Mouse (Mus musculus): Measurements from ENCODE around the gene Eif4g3.
"Not testable (repeated sequence)": the region's sequence is repeated elsewhere in the genome, so short reads cannot be mapped to it uniquely, and the experiment has no call there.

Eif4g3 gene

DNA sequence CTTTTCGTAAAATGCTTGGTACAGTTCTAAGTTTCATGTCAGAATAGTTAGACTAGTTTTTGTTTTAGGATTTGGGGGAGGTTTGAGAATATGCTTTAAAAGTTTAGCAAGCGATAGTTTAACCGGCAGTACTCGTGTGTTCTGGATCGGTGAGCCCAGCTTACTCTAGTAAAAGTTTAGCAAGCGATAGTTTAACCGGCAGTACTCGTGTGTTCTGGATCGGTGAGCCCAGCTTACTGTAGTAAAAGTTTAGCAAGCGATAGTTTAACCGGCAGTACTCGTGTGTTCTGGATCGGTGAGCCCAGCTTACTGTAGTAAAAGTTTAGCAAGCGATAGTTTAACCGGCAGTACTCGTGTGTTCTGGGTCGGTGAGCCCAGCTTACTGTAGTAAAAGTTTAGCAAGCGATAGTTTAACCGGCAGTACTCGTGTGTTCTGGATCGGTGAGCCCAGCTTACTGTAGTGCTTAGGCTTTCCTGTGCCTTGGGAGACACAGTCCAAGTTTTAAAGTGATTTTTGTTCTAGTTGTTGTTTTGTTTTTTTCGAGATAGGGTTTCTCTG lies 64.5 kb downstream of the Eif4g3 start:
- not testable (repeated sequence) for DNase-seq (ENCODE audit: low read depth in 2 of 2, low spot score in 2 of 2)

DNA sequence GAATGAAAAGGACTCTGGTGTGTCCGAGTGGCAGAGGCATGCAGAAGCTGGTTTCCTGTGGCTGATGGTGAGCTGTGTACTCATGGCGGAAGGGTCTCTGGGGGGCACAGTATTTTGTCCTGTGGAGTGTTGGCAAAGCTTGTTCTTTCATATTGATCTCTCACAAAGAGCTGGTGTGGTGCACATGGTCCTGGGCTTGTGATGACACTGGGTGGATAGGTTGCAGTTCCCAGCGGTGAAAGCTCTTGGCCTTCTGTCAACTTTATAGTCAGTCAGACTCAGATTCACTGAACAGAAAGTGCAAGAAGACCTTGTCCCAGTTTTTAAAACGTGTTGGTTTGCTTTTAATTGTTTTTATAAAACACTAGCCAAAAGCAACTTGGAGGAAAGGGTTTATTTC lies 68.3 kb downstream of the Eif4g3 start:
- no peak for DNase-seq (ENCODE audit: low read depth in 2 of 2, low spot score in 2 of 2)

DNA sequence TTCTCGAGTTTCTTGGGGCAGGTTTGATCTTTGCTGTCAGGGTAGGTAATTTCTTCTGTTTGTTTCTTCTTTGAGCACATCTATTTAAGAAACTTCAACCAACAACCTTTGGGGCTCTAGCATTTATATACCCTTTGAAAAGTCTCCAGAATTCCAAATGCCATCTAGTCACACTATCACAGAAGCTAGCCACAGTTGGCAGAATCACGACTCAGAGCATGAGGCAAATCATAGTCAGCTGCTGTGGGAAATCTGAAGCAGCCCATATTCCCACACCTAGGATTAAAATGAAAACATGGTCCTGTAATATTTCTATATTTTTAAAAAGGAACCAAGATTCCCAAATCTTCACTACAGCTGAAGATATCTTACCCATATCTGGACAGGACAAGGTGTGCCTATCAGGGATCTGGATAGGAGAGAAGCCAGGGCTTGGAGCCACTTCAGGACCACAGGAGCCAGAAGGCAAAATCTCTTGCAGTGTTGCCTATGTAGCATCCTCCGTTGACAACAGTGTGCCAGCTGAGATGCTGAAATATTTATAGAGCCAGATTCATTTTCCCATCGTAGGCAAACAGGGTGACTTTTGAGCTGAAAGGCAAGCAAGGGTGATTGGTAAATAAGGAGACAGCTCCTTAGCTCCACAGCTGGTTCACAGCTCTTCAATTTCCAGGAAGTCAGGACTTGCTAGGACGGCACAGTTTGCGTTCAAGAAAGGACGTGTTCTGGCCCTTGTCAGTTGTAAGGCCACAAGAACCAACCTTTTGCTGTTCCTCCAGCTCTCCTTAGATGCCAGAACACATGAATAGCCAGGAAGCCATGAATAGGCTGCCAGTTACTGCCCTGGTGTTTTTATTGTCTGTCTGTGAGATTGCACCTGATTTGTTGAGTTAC lies 70.8 kb downstream of the Eif4g3 start:
- no peak for DNase-seq (ENCODE audit: low read depth in 2 of 2, low spot score in 2 of 2)

DNA sequence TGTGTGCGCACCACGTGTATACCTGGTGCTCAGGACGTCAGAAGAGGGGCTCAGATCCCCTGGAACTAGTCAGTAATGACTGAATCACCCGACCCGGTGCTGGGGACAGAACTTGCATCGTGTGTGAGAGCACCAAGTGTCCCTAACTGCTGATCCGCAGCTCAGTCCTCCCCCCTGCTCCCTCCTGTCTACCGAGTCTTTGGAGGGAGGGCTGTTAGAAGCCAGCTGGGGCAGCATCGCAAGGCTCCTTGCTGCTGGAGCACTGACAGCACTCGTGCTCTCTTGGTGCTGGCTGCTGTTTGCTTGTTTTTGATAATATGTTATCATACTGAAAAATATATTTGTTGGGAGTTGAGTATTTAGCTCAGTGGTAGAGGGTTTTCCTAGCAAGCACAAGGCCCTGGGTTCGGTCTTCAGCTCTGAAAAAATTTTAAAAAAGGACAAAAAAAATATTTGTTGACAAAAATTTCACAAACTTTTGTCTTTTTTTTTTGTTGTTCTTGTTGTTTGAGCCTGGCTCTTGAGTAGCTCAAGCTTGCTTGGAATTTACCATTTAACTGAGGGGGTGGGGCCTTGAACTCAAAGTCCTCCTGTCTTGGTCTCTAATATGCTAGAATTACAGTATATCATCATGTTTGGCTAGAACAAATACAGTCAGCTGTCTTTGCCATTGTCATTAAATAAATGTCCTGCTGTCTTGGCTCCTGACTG lies 72.2 kb downstream of the Eif4g3 start:
- no peak for DNase-seq (ENCODE audit: low read depth in 2 of 2, low spot score in 2 of 2)

DNA sequence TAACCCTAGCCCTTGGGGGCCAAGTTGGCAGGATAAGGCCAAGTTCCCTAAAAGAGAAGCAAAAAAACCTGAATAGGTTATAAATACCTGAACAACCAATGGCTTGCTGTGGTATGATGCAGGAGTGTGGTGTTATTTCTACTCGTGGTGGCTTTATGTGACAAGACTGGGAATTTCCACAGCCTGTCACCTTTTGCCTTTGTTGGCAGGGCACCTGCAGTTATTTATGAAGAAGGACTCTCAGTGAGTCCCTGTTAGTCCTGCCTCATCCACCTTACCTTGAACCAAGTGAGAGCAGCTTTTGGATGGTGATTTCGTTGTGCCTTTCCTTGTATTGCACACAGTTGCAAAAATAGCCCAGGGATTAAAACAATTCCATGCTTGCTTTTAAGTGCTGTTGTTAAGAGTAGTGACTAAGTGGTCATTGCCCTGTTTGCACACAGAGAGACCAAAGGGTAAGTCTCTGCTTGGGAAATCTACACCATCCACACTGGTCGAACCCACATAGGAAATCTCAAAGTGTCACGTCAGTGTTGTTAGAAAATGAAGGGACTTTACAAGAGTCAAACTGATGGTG lies 72.9 kb downstream of the Eif4g3 start:
- no peak for DNase-seq (ENCODE audit: low read depth in 2 of 2, low spot score in 2 of 2)

DNA sequence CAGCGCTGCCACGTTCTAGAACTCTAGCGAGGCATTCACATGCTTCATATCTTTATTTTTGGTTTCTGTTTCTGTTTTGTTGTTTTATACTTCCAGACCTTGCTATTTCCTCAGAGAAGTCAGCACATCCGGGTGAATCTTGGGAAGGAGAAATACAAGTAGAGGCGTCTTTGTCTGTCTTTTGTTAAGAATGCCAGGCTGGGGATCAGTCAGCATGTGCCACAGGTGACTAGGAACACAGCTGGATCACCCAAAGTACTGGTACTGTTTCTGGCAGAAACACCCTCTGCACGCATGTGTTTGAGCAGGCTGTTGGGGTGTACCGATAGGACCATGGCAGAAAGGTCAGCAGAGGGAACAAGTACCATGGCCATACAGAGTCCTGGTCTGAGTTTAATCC lies 73.6 kb downstream of the Eif4g3 start:
- no peak for DNase-seq (ENCODE audit: low read depth in 2 of 2, low spot score in 2 of 2)

DNA sequence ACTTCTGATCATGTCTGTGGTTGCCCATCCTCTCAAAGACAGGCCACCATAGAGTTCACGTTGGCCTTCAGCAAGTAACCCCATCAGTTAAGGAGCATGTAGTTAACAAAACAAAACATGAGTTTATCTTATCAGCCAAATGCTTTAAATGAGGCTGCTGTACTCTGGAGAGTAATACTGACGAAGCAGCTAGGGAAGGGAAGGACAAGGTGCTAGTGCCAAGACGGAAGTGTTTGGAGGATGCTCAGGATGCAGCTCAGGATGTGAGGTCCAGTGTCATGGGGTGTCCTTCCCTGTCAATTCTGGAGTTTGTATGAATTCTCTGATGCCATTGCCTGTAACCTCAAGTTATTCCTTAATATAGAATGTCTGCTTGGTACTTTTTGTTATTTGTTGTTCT lies 75.0 kb downstream of the Eif4g3 start:
- DNase-seq (ENCODE audit: low read depth in 2 of 2, low spot score in 2 of 2) = no peak

DNA sequence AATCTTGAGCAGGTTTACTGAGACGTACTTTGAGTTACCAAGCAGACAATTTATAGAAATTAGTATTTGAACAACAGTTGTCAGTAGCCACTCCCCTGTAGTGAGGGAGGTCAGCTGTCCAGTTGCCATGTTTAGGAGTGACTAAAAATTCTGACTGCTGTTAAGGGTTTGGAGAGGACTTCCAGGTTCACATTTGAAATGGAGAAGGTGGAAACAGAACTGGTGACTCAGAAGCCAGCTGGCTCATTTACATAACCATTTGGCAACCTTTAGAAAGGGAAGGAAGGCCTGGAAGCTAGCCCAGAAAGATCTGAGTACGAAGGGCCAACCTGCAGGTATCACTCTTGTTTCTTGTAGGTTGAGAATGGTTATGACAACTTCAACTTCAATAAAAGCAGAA lies 75.8 kb downstream of the Eif4g3 start:
- no peak for DNase-seq (ENCODE audit: low read depth in 2 of 2, low spot score in 2 of 2)

DNA sequence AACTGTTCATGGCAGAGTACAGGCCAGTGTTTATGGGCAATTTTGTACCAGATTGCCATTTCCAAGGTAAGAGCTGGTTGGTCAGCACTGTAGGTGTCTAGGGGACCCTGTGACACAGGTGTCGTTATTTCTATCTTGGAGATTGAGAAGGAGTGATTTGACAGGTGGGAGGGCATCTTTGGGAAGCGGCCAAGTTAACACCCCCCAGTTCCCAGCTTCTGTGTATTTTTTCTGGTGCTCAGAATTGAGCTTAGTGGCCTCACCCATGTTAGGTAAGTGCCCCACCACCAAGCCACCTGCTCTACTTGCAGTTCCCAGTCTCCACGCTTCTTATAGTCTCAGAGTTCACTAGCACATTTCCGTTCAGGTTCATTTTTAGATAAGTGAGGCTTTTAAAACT lies 76.5 kb downstream of the Eif4g3 start:
- DNase-seq (ENCODE audit: low read depth in 2 of 2, low spot score in 2 of 2) = no peak

DNA sequence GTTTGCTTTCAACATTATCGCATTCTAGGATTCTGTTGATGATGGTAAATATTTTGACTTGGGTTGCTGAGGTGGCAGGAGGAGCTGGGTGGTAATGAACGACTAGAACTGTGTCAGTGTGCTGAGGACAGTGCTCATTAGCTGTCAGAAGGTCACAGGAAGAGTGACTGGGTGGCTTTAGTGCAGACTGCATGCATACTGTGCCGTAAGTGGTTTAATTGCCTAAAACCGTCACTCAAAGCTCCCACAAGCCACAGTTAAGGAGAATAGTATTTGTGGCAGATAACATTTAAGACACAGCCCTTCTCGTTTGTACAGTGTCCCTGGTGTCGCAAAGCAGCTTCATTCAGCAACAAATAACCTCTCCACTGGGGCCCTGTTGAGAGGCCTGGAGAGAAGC lies 78.7 kb downstream of the Eif4g3 start:
- DNase-seq (ENCODE audit: low read depth in 2 of 2, low spot score in 2 of 2) = no peak

DNA sequence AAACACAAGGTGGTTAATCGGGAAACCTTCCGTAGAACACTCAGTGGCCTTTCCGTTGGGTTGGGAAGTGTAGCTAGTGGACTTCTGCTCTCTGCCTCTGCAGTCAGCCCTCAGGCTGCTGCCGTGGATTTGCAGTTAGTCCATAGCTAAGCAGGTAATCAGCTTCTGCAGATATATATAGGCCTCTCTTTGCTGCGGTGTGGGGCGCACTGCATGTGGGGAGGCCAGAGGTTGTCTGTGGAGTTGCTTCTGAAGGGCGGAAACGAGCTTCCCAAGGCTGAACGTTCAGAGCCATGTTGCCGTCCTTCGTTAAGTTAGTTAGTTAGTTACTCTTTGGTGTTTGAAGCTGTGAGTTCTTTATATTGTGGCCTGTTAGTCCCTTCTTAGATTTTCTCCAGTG lies 80.3 kb downstream of the Eif4g3 start:
- DNase-seq (ENCODE audit: low read depth in 2 of 2, low spot score in 2 of 2) = no peak

DNA sequence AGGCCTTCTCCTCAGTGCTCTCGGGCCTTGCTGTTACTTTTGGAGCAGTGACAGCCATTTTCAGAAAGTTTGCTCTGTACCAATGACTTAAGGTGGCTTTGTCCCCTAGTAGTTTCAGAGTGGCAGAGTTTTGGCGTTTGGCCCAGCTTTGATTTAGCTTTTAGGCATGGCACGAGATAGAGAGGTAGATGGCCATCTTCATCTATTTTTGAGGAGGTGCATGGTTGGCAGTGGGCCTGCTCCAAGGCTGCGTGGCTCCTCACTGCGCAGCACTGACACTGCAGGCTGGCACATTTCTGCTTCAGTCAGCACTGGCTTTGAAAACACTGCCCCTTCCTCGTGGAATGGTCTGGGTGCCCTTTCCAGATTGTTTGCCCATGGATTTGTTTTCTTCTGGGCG lies 80.7 kb downstream of the Eif4g3 start:
- DNase-seq (ENCODE audit: low read depth in 2 of 2, low spot score in 2 of 2) = no peak

DNA sequence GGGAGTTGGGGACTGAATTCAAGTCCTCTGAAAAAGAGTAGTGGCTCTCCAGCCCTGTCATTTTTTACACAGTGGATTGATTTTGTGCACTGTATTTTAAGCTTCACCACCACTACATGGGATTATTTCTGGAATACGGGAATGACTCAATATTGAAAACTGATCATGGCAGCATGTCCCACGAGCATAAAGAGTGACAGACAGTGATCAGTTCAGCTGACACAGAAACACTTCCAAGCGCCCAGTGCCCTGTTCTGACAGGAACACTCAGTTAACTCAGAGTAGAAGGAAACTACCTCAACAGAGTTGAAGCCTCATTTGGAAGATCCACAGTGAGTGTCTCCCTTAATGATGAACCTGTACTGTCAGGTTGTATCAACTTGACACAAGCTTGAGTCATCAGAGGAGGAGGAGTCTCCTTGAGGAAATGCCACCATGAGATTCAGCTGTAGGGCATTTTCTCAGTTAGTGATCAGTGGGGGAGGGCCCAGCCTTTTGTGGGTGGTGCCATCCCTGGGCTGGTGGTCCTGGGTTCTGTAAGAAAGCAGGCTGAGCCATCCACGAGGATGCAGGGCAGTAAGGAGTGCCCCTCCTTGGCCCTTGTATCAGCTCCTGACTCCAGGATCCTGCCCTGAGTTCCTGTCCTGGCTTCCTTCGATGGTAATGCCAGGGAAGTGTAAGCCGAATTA lies 82.2 kb downstream of the Eif4g3 start:
- no peak for DNase-seq (ENCODE audit: low read depth in 2 of 2, low spot score in 2 of 2)

DNA sequence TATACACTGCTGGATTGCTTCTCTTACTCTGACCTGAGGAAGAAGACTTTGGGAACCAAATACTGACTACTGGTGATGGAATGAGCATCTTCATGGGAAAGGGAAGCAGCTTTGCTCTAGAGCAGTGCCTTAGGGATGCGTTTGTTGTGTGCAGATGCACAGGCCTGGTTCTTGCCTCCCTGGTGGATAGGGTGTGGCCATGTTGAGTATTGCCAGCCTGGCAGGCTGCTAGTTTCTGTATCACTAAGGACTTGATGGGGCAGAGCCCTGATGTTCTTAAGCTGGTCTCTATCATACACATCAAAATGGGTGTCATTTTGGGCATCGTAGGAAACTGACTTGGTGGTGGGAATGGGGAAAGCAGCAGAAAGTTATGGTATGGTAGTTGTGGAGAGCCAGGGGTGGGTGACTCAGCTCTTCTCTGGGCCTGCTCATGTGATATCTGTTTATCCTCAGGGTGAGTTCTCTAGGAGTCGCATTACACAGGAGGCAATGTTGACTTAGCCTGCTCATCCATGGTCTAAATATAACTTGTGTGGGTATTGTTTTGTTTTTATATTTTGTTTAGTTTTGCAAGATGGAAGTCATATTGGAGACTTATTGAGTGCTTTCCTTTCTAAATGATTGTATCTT lies 85.0 kb downstream of the Eif4g3 start:
- DNase-seq (ENCODE audit: low read depth in 2 of 2, low spot score in 2 of 2) = no peak

DNA sequence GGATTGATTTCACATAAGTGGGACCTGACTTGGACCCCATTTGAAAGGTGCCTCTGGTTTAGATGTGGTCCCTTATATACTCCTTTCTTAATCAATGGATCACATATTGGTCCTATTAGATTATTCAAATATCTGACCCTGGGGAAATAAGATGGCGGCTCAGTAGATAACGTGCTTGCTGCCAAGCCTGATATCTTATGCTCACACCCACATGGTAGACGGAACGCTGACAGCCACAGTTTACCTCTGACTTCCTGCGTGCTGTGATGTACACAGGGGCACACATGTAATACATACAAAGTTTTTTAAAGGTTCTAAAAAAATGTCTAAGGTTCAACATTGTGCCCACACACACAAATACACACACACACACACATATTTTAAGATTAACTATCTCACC lies 86.4 kb downstream of the Eif4g3 start:
- no peak for DNase-seq (ENCODE audit: low read depth in 2 of 2, low spot score in 2 of 2)

DNA sequence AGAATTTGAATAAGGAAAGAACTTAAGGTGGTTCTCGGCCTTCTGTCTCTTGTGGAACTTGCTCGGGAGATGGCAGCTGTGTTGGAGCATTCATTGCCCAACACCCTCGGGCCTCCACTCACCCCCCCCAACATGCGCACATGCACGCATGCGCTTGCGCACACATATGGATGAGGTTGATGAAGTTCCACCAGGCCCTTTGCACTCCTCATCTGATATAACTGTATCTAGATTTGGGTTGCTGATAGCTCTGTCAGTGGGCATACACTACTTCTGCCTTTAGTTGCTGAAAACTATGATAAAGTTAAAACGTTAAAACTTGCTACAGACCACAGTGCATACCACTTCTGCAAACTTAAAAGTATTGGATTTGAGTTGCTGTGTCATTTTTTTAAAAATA lies 89.6 kb downstream of the Eif4g3 start:
- no peak for DNase-seq (ENCODE audit: low read depth in 2 of 2, low spot score in 2 of 2)

DNA sequence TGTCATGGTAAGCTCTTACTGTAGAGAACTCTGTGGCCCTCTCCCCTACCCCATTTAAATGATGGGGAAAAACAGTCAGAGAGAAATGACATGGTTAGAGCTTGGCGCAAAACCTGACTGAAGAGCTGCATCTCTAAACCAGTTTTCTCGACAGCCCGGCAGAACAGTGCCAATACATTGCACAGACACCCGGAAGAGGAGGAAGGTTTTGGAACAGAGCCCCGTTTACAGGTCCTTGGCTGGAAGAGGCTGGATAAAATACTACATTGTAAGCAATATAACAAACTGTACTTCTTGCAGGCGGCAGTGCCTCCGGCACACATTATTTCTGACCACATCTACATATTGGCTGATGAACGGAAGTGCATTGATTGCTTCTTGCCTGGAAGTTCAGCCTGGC lies 91.3 kb downstream of the Eif4g3 start:
- no peak for DNase-seq (ENCODE audit: low read depth in 2 of 2, low spot score in 2 of 2)

DNA sequence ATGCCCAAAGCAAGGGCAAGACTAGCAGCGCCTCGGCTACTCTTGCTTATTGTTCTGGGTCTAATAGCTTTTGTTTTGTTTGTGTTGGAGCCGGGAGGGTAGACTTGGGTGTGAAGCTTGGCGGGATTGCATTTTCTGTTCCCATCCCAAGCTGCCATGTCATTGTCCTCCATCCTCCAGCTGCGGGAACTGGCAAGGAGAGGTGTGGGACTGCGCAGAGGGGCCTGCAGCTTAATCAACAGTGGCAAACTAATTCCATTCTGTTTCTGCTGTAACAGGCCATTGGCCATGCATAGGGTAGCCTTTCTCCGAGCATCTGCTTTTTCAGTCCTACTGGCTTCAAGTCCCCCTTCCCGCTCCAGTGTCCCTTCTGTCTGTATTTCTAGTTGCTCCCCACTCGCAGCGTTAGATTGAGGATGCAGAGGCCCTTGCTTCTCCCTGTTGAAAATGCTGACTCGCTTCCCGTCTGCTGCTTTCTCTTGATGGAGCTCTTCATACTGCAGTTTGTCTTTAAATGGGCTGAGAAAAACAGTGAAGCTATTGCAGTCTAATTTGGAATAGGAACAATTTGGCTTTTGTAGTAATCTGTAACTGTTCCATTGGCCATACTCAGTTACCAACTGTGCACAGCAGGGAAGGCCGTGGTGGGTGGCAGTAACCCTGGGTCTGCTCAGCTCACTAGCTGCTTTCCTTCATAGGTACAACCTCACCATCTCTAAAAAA lies 92.2 kb downstream of the Eif4g3 start:
- DNase-seq (ENCODE audit: low read depth in 2 of 2, low spot score in 2 of 2) = no peak

DNA sequence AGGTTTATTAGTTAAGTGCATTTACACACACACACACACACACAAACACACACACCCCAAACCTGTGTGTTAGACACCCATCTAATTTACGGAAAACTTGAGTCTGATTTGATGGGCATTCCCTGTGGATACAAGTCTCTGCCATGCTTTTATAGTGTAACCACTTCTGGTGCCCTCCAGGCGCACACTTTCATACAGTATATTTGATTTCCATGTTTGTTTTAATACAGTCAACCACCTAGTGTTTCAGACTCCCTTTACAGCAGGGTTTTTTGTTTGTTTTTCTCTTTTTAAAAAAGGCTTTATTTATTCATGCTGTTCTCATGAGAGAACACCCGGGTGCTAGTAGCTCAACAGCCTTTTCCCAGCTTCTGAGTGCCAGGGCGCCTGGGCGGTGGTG lies 94.1 kb downstream of the Eif4g3 start:
- no peak for DNase-seq (ENCODE audit: low read depth in 2 of 2, low spot score in 2 of 2)

DNA sequence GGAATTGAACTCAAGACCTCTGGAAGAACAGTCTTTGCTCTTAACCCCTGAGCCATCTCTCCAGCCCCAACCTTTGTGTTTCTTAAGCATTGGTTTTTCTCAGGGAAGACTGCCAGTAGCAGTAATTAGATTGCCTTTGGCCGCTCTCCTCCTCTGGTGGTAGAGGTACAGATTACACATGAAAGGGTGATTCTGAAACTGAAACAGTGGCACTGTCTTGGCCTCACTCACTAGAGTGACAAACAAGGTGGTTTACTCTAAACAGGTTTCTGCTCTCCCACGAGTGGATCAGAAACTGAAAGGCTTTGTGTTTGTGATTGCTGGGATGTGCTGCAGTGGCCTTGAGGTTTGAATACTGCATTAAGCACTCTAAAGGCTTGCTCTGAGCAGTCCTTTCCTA lies 96.7 kb downstream of the Eif4g3 start:
- no peak for DNase-seq (ENCODE audit: low read depth in 2 of 2, low spot score in 2 of 2)

Data from CD8-positive naive resting alpha-beta T cell, adult 2 months (primary cell).